Mouse (Mus musculus): ENCODE results near the gene Prr15l. TPM values are rescaled to one million over a fixed set of nuclear protein-coding genes. Genes with fewer than 3 reads are reported as not detected.

Gene Prr15l
- polyA plus RNA-seq, 1 experiment from 2014 or later = 55.8 TPM

GRCm38 (mm10) chr11:96931327-96932062 lies 3.6 kb downstream of the Prr15l start:
- peak overlapping the region; percentile 41 for H3K4me2 ChIP-seq (replicated peaks; ENCODE audit: low read depth, low read length)
- peaks cover 26% of the 10 kb centered on the region for H3K4me1 ChIP-seq (ENCODE audit: insufficient read depth, low read length)
- no peak for ATAC-seq (ENCODE audit: low FRiP score, low TSS enrichment)
- 48% methylated on average over 8 of the region's 8 CpGs for WGBS
- H3K9me3 ChIP-seq (ENCODE audit: low read length) = no peaks in the 10 kb centered on the region
- H3K27me3 ChIP-seq (ENCODE audit: insufficient read depth, low read length) = no peaks in the 10 kb centered on the region
- H3K9ac ChIP-seq (replicated peaks; ENCODE audit: low read length) = 0 out of 2 replicates have a peak overlapping the region, but pooled peaks have one; percentile 22
- H3K36me3 ChIP-seq (ENCODE audit: insufficient read depth, low read length) = no peaks in the 10 kb centered on the region
- H3K27ac ChIP-seq (ENCODE audit: low read length) = peak overlapping the region; percentile 18; the same call in 1 of the 2 replicates
- H3K4me3 ChIP-seq (ENCODE audit: low read length) = peak overlapping the region; percentile 23

- Histone ChIP-seq H3K4me2 (replicated peaks; ENCODE audit: low read depth, low read length) (0 out of 2 replicates have a peak overlapping the region, but pooled peaks have one; percentile 5), H3K9me3 (ENCODE audit: low read length) (no peaks in the 10 kb centered on the region), H3K36me3 (ENCODE audit: insufficient read depth, low read length) (no peaks in the 10 kb centered on the region), H3K27ac (ENCODE audit: low read length) (peak overlapping the region; percentile 57; the same call in 1 of the 2 replicates), H3K27me3 (ENCODE audit: insufficient read depth, low read length) (no peaks in the 10 kb centered on the region), H3K9ac (replicated peaks; ENCODE audit: low read length) (no peak overlapping the region; the same call in none of the 2 replicates), H3K4me3 (ENCODE audit: low read length) (no peak overlapping the region), H3K4me1 (ENCODE audit: insufficient read depth, low read length) (peaks cover 26% of the 10 kb centered on the region)
- WGBS = 82% methylated on average over 13 of the region's 13 CpGs
- ATAC-seq (ENCODE audit: low FRiP score, low TSS enrichment) = no peak
Measured at GRCm38 (mm10) chr11:96933562-96934276, 5.8 kb downstream of the Prr15l start.

- H3K9me3 ChIP-seq (ENCODE audit: low read length) = no peaks in the 10 kb centered on the region
- H3K9ac ChIP-seq (replicated peaks; ENCODE audit: low read length) = no peak overlapping the region
- 0 out of 2 replicates have a peak overlapping the region, but pooled peaks have one; percentile 3 for H3K4me3 ChIP-seq (ENCODE audit: low read length)
- no peaks in the 10 kb centered on the region for H3K27me3 ChIP-seq (ENCODE audit: insufficient read depth, low read length)
- H3K4me1 ChIP-seq (ENCODE audit: insufficient read depth, low read length) = peaks cover 23% of the 10 kb centered on the region
- no peaks in the 10 kb centered on the region for H3K36me3 ChIP-seq (ENCODE audit: insufficient read depth, low read length)
- WGBS = 27% methylated on average over 12 of the region's 12 CpGs
- peak; percentile 78 for ATAC-seq (ENCODE audit: low FRiP score, low TSS enrichment)
- H3K4me2 ChIP-seq (replicated peaks; ENCODE audit: low read depth, low read length) = peak overlapping the region; percentile 21
- peak overlapping the region; percentile 8; the same call in 1 of the 2 replicates for H3K27ac ChIP-seq (ENCODE audit: low read length)
Measured at GRCm38 (mm10) chr11:96934921-96935356, 7.0 kb downstream of the Prr15l start.

- WGBS = 83% methylated on average over 9 of the region's 9 CpGs
- H3K27ac ChIP-seq (ENCODE audit: low read length) = no peak overlapping the region
- no peak overlapping the region for H3K9ac ChIP-seq (replicated peaks; ENCODE audit: low read length)
- H3K4me1 ChIP-seq (ENCODE audit: insufficient read depth, low read length) = peaks cover 23% of the 10 kb centered on the region
- H3K4me3 ChIP-seq (ENCODE audit: low read length) = no peak overlapping the region
- no peak for ATAC-seq (ENCODE audit: low FRiP score, low TSS enrichment)
- H3K9me3 ChIP-seq (ENCODE audit: low read length) = no peaks in the 10 kb centered on the region
- H3K4me2 ChIP-seq (replicated peaks; ENCODE audit: low read depth, low read length) = no peak overlapping the region
- no peaks in the 10 kb centered on the region for H3K36me3 ChIP-seq (ENCODE audit: insufficient read depth, low read length)
- H3K27me3 ChIP-seq (ENCODE audit: insufficient read depth, low read length) = no peaks in the 10 kb centered on the region
Measured at GRCm38 (mm10) chr11:96935872-96936650, 8.2 kb downstream of the Prr15l start.

- Histone ChIP-seq H3K4me2 (replicated peaks; ENCODE audit: low read depth, low read length) (no peak overlapping the region), H3K9me3 (ENCODE audit: low read length) (no peaks in the 10 kb centered on the region), H3K36me3 (ENCODE audit: insufficient read depth, low read length) (no peaks in the 10 kb centered on the region), H3K27ac (ENCODE audit: low read length) (peak overlapping the region; percentile 83), H3K27me3 (ENCODE audit: insufficient read depth, low read length) (no peaks in the 10 kb centered on the region), H3K4me1 (ENCODE audit: insufficient read depth, low read length) (peaks cover 17% of the 10 kb centered on the region), H3K9ac (replicated peaks; ENCODE audit: low read length) (peak overlapping the region; percentile 32; the same call in 1 of the 2 replicates), H3K4me3 (ENCODE audit: low read length) (no peak overlapping the region)
- 38% methylated on average over 10 of the region's 10 CpGs for WGBS
- peak; percentile 84 for ATAC-seq (ENCODE audit: low FRiP score, low TSS enrichment)
Measured at GRCm38 (mm10) chr11:96937549-96938425, 9.9 kb downstream of the Prr15l start.

GRCm38 (mm10) chr11:96938426-96938800 lies 10.5 kb downstream of the Prr15l start:
- Histone ChIP-seq H3K4me1 (ENCODE audit: insufficient read depth, low read length) (peaks cover 17% of the 10 kb centered on the region), H3K9ac (replicated peaks; ENCODE audit: low read length) (peak overlapping the region; percentile 30; the same call in 1 of the 2 replicates), H3K27me3 (ENCODE audit: insufficient read depth, low read length) (no peaks in the 10 kb centered on the region), H3K27ac (ENCODE audit: low read length) (peak overlapping the region; percentile 83), H3K9me3 (ENCODE audit: low read length) (no peaks in the 10 kb centered on the region), H3K4me3 (ENCODE audit: low read length) (no peak overlapping the region), H3K4me2 (replicated peaks; ENCODE audit: low read depth, low read length) (no peak overlapping the region), H3K36me3 (ENCODE audit: insufficient read depth, low read length) (no peaks in the 10 kb centered on the region)
- 80% methylated on average over 6 of the region's 6 CpGs for WGBS
- no peak for ATAC-seq (ENCODE audit: low FRiP score, low TSS enrichment)

- 80% methylated on average over 16 of the region's 16 CpGs for WGBS
- no peak for ATAC-seq (ENCODE audit: low FRiP score, low TSS enrichment)
- Histone ChIP-seq H3K9me3 (ENCODE audit: low read length) (no peaks in the 10 kb centered on the region), H3K27ac (ENCODE audit: low read length) (no peak overlapping the region), H3K4me3 (ENCODE audit: low read length) (no peak overlapping the region), H3K4me1 (ENCODE audit: insufficient read depth, low read length) (peaks cover 13% of the 10 kb centered on the region), H3K4me2 (replicated peaks; ENCODE audit: low read depth, low read length) (no peak overlapping the region), H3K27me3 (ENCODE audit: insufficient read depth, low read length) (no peaks in the 10 kb centered on the region), H3K9ac (replicated peaks; ENCODE audit: low read length) (no peak overlapping the region), H3K36me3 (ENCODE audit: insufficient read depth, low read length) (no peaks in the 10 kb centered on the region)
Measured at GRCm38 (mm10) chr11:96940578-96941465, 12.9 kb downstream of the Prr15l start.

GRCm38 (mm10) chr11:96941989-96942590 lies 14.2 kb downstream of the Prr15l start:
- ATAC-seq (ENCODE audit: low FRiP score, low TSS enrichment) = no peak
- Histone ChIP-seq H3K27ac (ENCODE audit: low read length) (no peak overlapping the region), H3K9ac (replicated peaks; ENCODE audit: low read length) (no peak overlapping the region), H3K4me2 (replicated peaks; ENCODE audit: low read depth, low read length) (no peak overlapping the region), H3K36me3 (ENCODE audit: insufficient read depth, low read length) (no peaks in the 10 kb centered on the region), H3K9me3 (ENCODE audit: low read length) (no peaks in the 10 kb centered on the region), H3K4me3 (ENCODE audit: low read length) (no peak overlapping the region), H3K27me3 (ENCODE audit: insufficient read depth, low read length) (no peaks in the 10 kb centered on the region), H3K4me1 (ENCODE audit: insufficient read depth, low read length) (peaks cover 13% of the 10 kb centered on the region)
- WGBS = 82% methylated on average over 6 of the region's 6 CpGs

All from kidney, embryonic 16.5 days (tissue).